Mouse (Mus musculus) lung, postnatal 10 days (tissue): ENCODE measurements around the gene Tnfrsf21.
A peak's percentile ranks its signal among the peaks of the same experiment; 100 is the strongest.

Source experiments
- DNase-seq: peaks from one replicate; pipeline ENCODE4 v3.0.0; 2021

The Tnfrsf21 gene

DNA sequence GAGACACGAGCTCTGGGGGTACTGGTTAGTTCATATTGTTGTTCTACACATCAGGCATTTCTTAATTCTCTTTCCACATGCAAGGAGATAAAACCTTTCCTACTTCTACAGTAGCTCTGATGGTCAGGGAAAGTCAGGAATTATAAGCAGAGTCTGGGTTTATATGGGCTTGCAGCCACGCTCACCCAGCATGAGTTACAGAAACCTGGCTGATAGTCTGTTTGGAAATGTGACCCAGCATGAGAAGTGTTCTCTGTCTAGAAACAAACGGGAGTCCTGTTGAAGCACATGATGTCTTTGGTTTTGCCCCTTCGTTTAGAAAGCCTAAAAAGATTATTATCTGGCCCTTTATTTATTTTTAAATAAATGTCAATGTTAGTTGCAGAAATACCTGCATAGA lies 118.6 kb downstream of the Tnfrsf21 start:
- no peak for DNase-seq

DNA sequence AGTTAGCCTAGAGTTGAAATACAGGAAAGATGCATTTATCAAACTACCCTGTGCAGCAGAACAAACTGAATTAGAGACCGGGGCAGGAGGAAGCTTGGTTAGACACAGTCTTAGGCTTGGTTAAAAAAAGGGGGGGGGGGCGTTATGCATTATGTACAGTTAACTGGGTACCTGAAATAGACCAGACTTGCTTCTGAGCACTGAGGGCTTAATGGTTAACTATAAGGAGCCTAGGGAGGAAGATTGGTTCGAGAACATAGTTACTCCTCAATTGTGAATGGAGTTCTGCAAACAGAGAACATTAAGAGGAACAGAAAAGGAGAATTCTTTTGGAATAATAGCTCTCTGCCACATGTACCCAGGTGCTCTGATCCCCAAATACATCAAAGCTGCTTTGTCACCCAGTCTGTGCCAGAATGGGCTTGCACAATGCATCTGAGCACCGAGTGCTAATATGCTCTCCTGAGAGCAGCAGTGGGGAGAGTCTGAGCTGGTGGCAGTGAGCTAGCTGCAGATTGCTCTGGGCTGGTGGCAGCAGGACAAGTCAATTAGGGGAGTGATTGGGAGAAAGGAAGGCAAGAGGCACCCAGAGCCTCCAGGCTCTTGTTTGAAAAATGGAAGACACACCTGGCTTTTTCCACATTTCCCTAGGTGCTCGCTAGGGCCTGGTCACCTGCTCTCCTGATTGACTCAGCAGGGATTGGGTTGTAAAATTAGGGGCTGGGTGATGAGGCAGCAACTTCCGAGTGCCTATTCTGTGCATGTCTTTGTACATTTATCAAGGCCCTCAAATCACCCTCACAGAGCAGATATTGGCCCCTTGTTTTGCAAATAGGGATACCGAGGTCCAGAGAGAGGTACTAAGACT lies 119.3 kb downstream of the Tnfrsf21 start:
- no peak for DNase-seq

DNA sequence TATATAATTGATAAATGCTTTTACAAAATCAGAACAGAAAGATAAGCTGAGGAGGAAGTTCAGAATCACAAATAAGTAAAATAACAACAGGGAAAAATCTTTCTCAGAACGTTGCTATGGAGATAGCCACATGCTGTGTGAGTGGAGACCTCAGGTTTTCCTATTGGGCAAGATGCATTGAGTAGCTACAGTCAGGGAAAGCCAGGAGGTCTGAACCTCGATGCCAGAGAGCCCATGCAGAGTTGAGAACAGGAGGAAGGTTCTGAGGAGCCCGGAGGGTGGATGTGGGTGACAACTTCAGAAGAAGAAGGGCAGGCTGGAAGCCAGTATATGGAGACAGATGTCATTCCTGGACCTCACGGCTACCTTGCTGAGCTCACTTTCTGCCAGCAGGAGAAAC lies 120.4 kb downstream of the Tnfrsf21 start:
- DNase-seq: no peak

DNA sequence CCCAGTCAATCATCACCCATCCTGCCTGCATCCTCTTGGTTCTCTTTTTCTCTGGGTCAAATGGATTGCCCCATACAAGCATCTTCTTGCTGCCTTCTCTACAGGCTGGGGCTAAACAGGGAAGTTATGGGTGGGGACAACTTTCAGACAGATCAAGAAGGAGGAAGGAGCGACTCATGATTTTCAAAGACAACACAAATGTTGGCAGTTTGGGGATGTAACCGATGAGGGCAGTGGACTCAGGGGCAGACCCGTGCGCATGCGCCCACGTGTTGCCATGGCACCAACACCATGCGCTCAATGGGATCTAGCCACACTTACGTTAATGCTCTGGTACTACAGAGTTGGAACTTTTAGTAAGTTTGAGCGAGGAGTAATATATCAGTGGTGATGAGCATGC lies 121.5 kb downstream of the Tnfrsf21 start:
- DNase-seq: peak; percentile 18

DNA sequence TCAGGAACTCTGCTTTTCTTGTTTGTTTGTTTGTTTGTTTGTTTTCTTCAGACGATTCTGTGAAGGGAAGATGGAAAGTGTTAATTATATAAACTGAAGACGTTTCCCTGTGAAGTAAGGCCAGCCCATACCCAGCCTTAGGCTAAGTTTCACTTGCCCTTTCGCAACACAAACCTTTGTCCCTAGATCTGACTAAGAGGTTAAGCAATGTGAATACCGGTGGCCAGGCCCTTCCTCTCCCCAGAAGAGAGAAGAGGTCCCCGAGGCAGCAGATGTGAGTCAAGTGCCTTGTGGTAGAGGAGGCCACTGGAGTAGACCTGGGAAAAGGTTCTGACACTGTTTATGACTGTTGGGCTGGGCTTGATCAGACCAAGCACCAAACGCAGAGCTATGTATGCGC lies 122.0 kb downstream of the Tnfrsf21 start:
- no peak for DNase-seq
